Mouse (Mus musculus): ENCODE data around the gene Bnc2. TPM values are rescaled to one million over a fixed set of nuclear protein-coding genes. Genes with fewer than 3 reads are reported as not detected.

Bnc2 gene
- polyA plus RNA-seq, 1 experiment: not detected

- no peaks in the 10 kb centered on the region for H3K36me3 ChIP-seq (ENCODE audit: control insufficient read depth)
- H3K4me1 ChIP-seq (ENCODE audit: control insufficient read depth): no peaks in the 10 kb centered on the region
- TF ChIP-seq TAL1 (IDR thresholded peaks at IDR 0.05; ENCODE audit: low read length) (no peak), GATA1 (IDR thresholded peaks at IDR 0.05; ENCODE audit: low read length) (no peak)
- H3K9me3 ChIP-seq (ENCODE audit: control insufficient read depth, low read length): no peaks in the 10 kb centered on the region
- H3K4me3 ChIP-seq (replicated peaks): no peak overlapping the region
- H3K27me3 ChIP-seq (ENCODE audit: control insufficient read depth): no peaks in the 10 kb centered on the region
Measured at GRCm38 (mm10) chr4:84580260-84580952, 94.7 kb downstream of the Bnc2 start.

GRCm38 (mm10) chr4:84578296-84578695, 96.8 kb downstream of the Bnc2 start:
- no peaks in the 10 kb centered on the region for H3K9me3 ChIP-seq (ENCODE audit: control insufficient read depth, low read length)
- H3K4me1 ChIP-seq (ENCODE audit: control insufficient read depth): no peaks in the 10 kb centered on the region
- no peaks in the 10 kb centered on the region for H3K27me3 ChIP-seq (ENCODE audit: control insufficient read depth)
- TF ChIP-seq TAL1 (IDR thresholded peaks at IDR 0.05; ENCODE audit: low read length) (no peak), GATA1 (IDR thresholded peaks at IDR 0.05; ENCODE audit: low read length) (no peak)
- no peak overlapping the region for H3K4me3 ChIP-seq (replicated peaks)
- no peaks in the 10 kb centered on the region for H3K36me3 ChIP-seq (ENCODE audit: control insufficient read depth)

- Histone ChIP-seq H3K36me3 (ENCODE audit: control insufficient read depth) (no peaks in the 10 kb centered on the region), H3K4me1 (ENCODE audit: control insufficient read depth) (no peaks in the 10 kb centered on the region), H3K9me3 (ENCODE audit: control insufficient read depth, low read length) (no peaks in the 10 kb centered on the region), H3K27me3 (ENCODE audit: control insufficient read depth) (no peaks in the 10 kb centered on the region), H3K4me3 (replicated peaks) (no peak overlapping the region)
- TF ChIP-seq TAL1 (IDR thresholded peaks at IDR 0.05; ENCODE audit: low read length): no peak
- no peak for TF ChIP-seq GATA1 (IDR thresholded peaks at IDR 0.05; ENCODE audit: low read length)
Measured at GRCm38 (mm10) chr4:84566123-84566522, 109.0 kb downstream of the Bnc2 start.

- Histone ChIP-seq H3K27me3 (ENCODE audit: control insufficient read depth) (peaks cover 32% of the 10 kb centered on the region), H3K4me3 (replicated peaks) (peak overlapping the region; percentile 39), H3K4me1 (ENCODE audit: control insufficient read depth) (no peaks in the 10 kb centered on the region), H3K36me3 (ENCODE audit: control insufficient read depth) (no peaks in the 10 kb centered on the region), H3K9me3 (ENCODE audit: control insufficient read depth, low read length) (no peaks in the 10 kb centered on the region)
- TF ChIP-seq GATA1 (IDR thresholded peaks at IDR 0.05; ENCODE audit: low read length): no peak
- no peak for TF ChIP-seq TAL1 (IDR thresholded peaks at IDR 0.05; ENCODE audit: low read length)
Measured at GRCm38 (mm10) chr4:84545204-84545871, 129.7 kb downstream of the Bnc2 start.

GRCm38 (mm10) chr4:84544646-84545045, 130.4 kb downstream of the Bnc2 start:
- no peaks in the 10 kb centered on the region for H3K4me1 ChIP-seq (ENCODE audit: control insufficient read depth)
- no peak for TF ChIP-seq TAL1 (IDR thresholded peaks at IDR 0.05; ENCODE audit: low read length)
- no peak for TF ChIP-seq GATA1 (IDR thresholded peaks at IDR 0.05; ENCODE audit: low read length)
- no peak overlapping the region for H3K4me3 ChIP-seq (replicated peaks)
- no peaks in the 10 kb centered on the region for H3K9me3 ChIP-seq (ENCODE audit: control insufficient read depth, low read length)
- peaks cover 32% of the 10 kb centered on the region for H3K27me3 ChIP-seq (ENCODE audit: control insufficient read depth)
- no peaks in the 10 kb centered on the region for H3K36me3 ChIP-seq (ENCODE audit: control insufficient read depth)

GRCm38 (mm10) chr4:84540531-84540930, 134.5 kb downstream of the Bnc2 start:
- Histone ChIP-seq H3K4me1 (ENCODE audit: control insufficient read depth) (no peaks in the 10 kb centered on the region), H3K4me3 (replicated peaks) (no peak overlapping the region), H3K9me3 (ENCODE audit: control insufficient read depth, low read length) (no peaks in the 10 kb centered on the region), H3K27me3 (ENCODE audit: control insufficient read depth) (peaks cover 20% of the 10 kb centered on the region), H3K36me3 (ENCODE audit: control insufficient read depth) (no peaks in the 10 kb centered on the region)
- no peak for TF ChIP-seq TAL1 (IDR thresholded peaks at IDR 0.05; ENCODE audit: low read length)
- TF ChIP-seq GATA1 (IDR thresholded peaks at IDR 0.05; ENCODE audit: low read length): no peak

- H3K27me3 ChIP-seq (ENCODE audit: control insufficient read depth): peaks cover 9% of the 10 kb centered on the region
- H3K36me3 ChIP-seq (ENCODE audit: control insufficient read depth): no peaks in the 10 kb centered on the region
- no peaks in the 10 kb centered on the region for H3K4me1 ChIP-seq (ENCODE audit: control insufficient read depth)
- no peak overlapping the region for H3K4me3 ChIP-seq (replicated peaks)
- H3K9me3 ChIP-seq (ENCODE audit: control insufficient read depth, low read length): no peaks in the 10 kb centered on the region
- TF ChIP-seq TAL1 (IDR thresholded peaks at IDR 0.05; ENCODE audit: low read length) (no peak), GATA1 (IDR thresholded peaks at IDR 0.05; ENCODE audit: low read length) (no peak)
Measured at GRCm38 (mm10) chr4:84539396-84539795, 135.7 kb downstream of the Bnc2 start.

GRCm38 (mm10) chr4:84528886-84529789, 145.9 kb downstream of the Bnc2 start:
- Histone ChIP-seq H3K27me3 (ENCODE audit: control insufficient read depth) (no peaks in the 10 kb centered on the region), H3K4me1 (ENCODE audit: control insufficient read depth) (no peaks in the 10 kb centered on the region), H3K4me3 (replicated peaks) (no peak overlapping the region), H3K9me3 (ENCODE audit: control insufficient read depth, low read length) (no peaks in the 10 kb centered on the region), H3K36me3 (ENCODE audit: control insufficient read depth) (no peaks in the 10 kb centered on the region)
- TF ChIP-seq TAL1 (IDR thresholded peaks at IDR 0.05; ENCODE audit: low read length) (no peak), GATA1 (IDR thresholded peaks at IDR 0.05; ENCODE audit: low read length) (no peak)

GRCm38 (mm10) chr4:84528358-84528757, 146.7 kb downstream of the Bnc2 start:
- Histone ChIP-seq H3K4me1 (ENCODE audit: control insufficient read depth) (no peaks in the 10 kb centered on the region), H3K27me3 (ENCODE audit: control insufficient read depth) (no peaks in the 10 kb centered on the region), H3K4me3 (replicated peaks) (no peak overlapping the region), H3K9me3 (ENCODE audit: control insufficient read depth, low read length) (no peaks in the 10 kb centered on the region), H3K36me3 (ENCODE audit: control insufficient read depth) (no peaks in the 10 kb centered on the region)
- TF ChIP-seq GATA1 (IDR thresholded peaks at IDR 0.05; ENCODE audit: low read length): no peak
- no peak for TF ChIP-seq TAL1 (IDR thresholded peaks at IDR 0.05; ENCODE audit: low read length)

Measured in erythroblast, embryonic 14.5 days (primary cell).